Mouse (Mus musculus) forebrain, postnatal 0 days (tissue): ENCODE results near the gene Ptms. TPM values are rescaled to one million over a fixed set of nuclear protein-coding genes. Genes with fewer than 3 reads are reported as not detected.
"Not testable (repeated sequence)": the region's sequence is repeated elsewhere in the genome, so short reads cannot be mapped to it uniquely, and the experiment has no call there.

Experiments used
- ATAC-seq: fragments of 200-750 bp; cut with Nextera tagmentation; 2 replicates; pipeline ENCODE4 v1.8.0; 2017; ENCODE audit warnings: mild to moderate bottlenecking, moderate library complexity
- DNase-seq: peaks from one replicate; pipeline ENCODE4 v3.0.0-alpha.2; 2015
- H3K27ac ChIP-seq: fragments of 300-500 bp; sonication (generic); 2 replicates; pipeline ENCODE4 v1.5.1; 2014; ENCODE audit warnings: low read depth, mild to moderate bottlenecking, antibody characterized with exemption, low read length, moderate library complexity, mixed read lengths
- H3K27me3 ChIP-seq: fragments of 300-500 bp; sonication (generic); 2 replicates; pipeline ENCODE4 v1.6.1; 2014; ENCODE audit warnings: mild to moderate bottlenecking, low read length, mixed read lengths; ENCODE audit not compliant: insufficient read depth
- H3K36me3 ChIP-seq: fragments of 300-500 bp; sonication (generic); 2 replicates; pipeline ENCODE4 v1.6.1; 2014; ENCODE audit warnings: mild to moderate bottlenecking, moderate library complexity; ENCODE audit not compliant: insufficient read depth
- H3K4me1 ChIP-seq: fragments of 300-500 bp; sonication (generic); 2 replicates; pipeline ENCODE4 v1.6.1; 2014; ENCODE audit warnings: antibody characterized with exemption; ENCODE audit not compliant: insufficient read depth
- H3K4me2 ChIP-seq: fragments of 300-500 bp; sonication (generic); 2 replicates; pipeline ENCODE4 v1.6.1; 2014; ENCODE audit warnings: low read depth, mild to moderate bottlenecking, moderate library complexity
- H3K4me3 ChIP-seq: fragments of 300-500 bp; sonication (generic); 2 replicates; pipeline ENCODE4 v1.5.1; 2014; ENCODE audit warnings: low read depth, low read length, mixed read lengths
- H3K9ac ChIP-seq: fragments of 300-500 bp; sonication (generic); 2 replicates; pipeline ENCODE4 v1.6.1; 2014; ENCODE audit warnings: mild to moderate bottlenecking
- H3K9me3 ChIP-seq: fragments of 300-500 bp; sonication (generic); 2 replicates; pipeline ENCODE4 v1.6.1; 2016; ENCODE audit warnings: low read length
- CTCF ChIP-seq: sonication (generic); IDR thresholded peaks from 2 replicates; pipeline ENCODE4 v1.5.1; 2016; ENCODE audit warnings: antibody characterized with exemption, control low read depth, low read depth
- WGBS: fragments of 180-500 bp; shearing (Covaris S2); extraction: QIAGEN DNeasy Blood & Tissue Kit; methylation state at CpG from one replicate; pipeline ENCODE4 v1.1.7; 2014; 5-methylcytosine and 5-hydroxymethylcytosine counted together
- polyA plus RNA-seq: library from polyadenylated mRNA; unstranded; fragments of >200 nt; fragmentation: Nextera tagmentation; extraction: Ambion mirVana; gene quantifications from 2 replicates; pipeline ENCODE4 v1.2.1, GENCODE M21; 2015
- total RNA-seq: library from RNA; depleted of rRNA; stranded (reverse); fragments of >200 nt; gene quantifications from 2 replicates; pipeline ENCODE4 v1.2.3, GENCODE M21; 2014

The Ptms gene
- total and polyA plus RNA-seq, 2 experiments from 2014 or later, result 784 to 1,099 TPM

GRCm38 (mm10) chr6:124898359-124898758, 21.5 kb downstream of the Ptms start:
- H3K4me3 ChIP-seq, result no peak overlapping the region
- 40% methylated on average over 3 of the region's 3 CpGs for WGBS
- no peaks in the 10 kb centered on the region for H3K27me3 ChIP-seq
- no peak overlapping the region for H3K9ac ChIP-seq
- no peak for TF ChIP-seq CTCF
- ATAC-seq, result peak; percentile 19; the same call in 1 of the 2 replicates
- H3K4me1 ChIP-seq, result 0 out of 2 replicates have a peak, but pooled peaks cover 5% of the 10 kb centered on the region
- no peaks in the 10 kb centered on the region for H3K36me3 ChIP-seq
- DNase-seq, result no peak
- no peak overlapping the region for H3K27ac ChIP-seq
- H3K9me3 ChIP-seq, result no peaks in the 10 kb centered on the region
- no peak overlapping the region for H3K4me2 ChIP-seq

- H3K36me3 ChIP-seq, H3K4me2 ChIP-seq, H3K27me3 ChIP-seq, H3K4me3 ChIP-seq, DNase-seq, H3K4me1 ChIP-seq, ATAC-seq, H3K27ac ChIP-seq, H3K9me3 ChIP-seq, H3K9ac ChIP-seq: not testable (repeated sequence)
- 96% methylated on average over 2 of the region's 2 CpGs for WGBS
Measured at GRCm38 (mm10) chr6:124894113-124894512, 25.8 kb downstream of the Ptms start.

- no peak for ATAC-seq
- Histone ChIP-seq H3K4me1 (no peaks in the 10 kb centered on the region), H3K4me2 (no peak overlapping the region), H3K9ac (no peak overlapping the region), H3K9me3 (no peaks in the 10 kb centered on the region), H3K4me3 (no peak overlapping the region), H3K27me3 (no peaks in the 10 kb centered on the region), H3K27ac (no peak overlapping the region), H3K36me3 (no peaks in the 10 kb centered on the region)
- 68% methylated on average over 6 of the region's 6 CpGs for WGBS
- no peak for TF ChIP-seq CTCF
- DNase-seq, result no peak
Measured at GRCm38 (mm10) chr6:124890997-124891396, 28.9 kb downstream of the Ptms start.

- DNase-seq (no peak), ATAC-seq (no peak)
- 91% methylated on average over 6 of the region's 6 CpGs for WGBS
- Histone ChIP-seq H3K4me3 (no peak overlapping the region), H3K9me3 (no peaks in the 10 kb centered on the region), H3K9ac (no peak overlapping the region), H3K36me3 (no peaks in the 10 kb centered on the region), H3K4me1 (no peaks in the 10 kb centered on the region), H3K27ac (no peak overlapping the region), H3K27me3 (no peaks in the 10 kb centered on the region), H3K4me2 (no peak overlapping the region)
- TF ChIP-seq CTCF, result no peak
Measured at GRCm38 (mm10) chr6:124888555-124889125, 31.3 kb downstream of the Ptms start.

GRCm38 (mm10) chr6:124887986-124888385, 31.9 kb downstream of the Ptms start, which contains the start of gene Cd4:
TSS of gene Cd4 (minus strand) at chr6:124888221.
- no peak for DNase-seq
- no peak for ATAC-seq
- TF ChIP-seq CTCF, result no peak

GRCm38 (mm10) chr6:124885956-124886381, 33.9 kb downstream of the Ptms start:
- Histone ChIP-seq H3K27me3 (no peaks in the 10 kb centered on the region), H3K36me3 (no peaks in the 10 kb centered on the region), H3K4me3 (no peak overlapping the region), H3K27ac (no peak overlapping the region), H3K9ac (no peak overlapping the region), H3K4me2 (no peak overlapping the region), H3K4me1 (no peaks in the 10 kb centered on the region), H3K9me3 (no peaks in the 10 kb centered on the region)
- 93% methylated on average over 8 of the region's 8 CpGs for WGBS
- TF ChIP-seq CTCF, result no peak
- ATAC-seq (no peak), DNase-seq (no peak)

More at GRCm38 (mm10) chr6:124887986-124888385, 31.9 kb downstream of the Ptms start, which contains the start of gene Cd4:
- H3K27ac ChIP-seq, result no peak within 1 kb of the TSS
- no peaks in the 10 kb centered on the region for H3K27me3 ChIP-seq
- no peaks in the 10 kb centered on the region for H3K4me1 ChIP-seq
- WGBS, result 93% methylated on average over 9 of the region's 9 CpGs
- H3K9me3 ChIP-seq, result no peaks in the 10 kb centered on the region
- no peak within 1 kb of the TSS for H3K9ac ChIP-seq
- no peaks in the 10 kb centered on the region for H3K36me3 ChIP-seq
- no peak within 1 kb of the TSS for H3K4me2 ChIP-seq
- H3K4me3 ChIP-seq, result no peak within 1 kb of the TSS

- no peak overlapping the region for H3K27ac ChIP-seq
- 80% methylated on average over 10 of the region's 10 CpGs for WGBS
- no peak overlapping the region for H3K9ac ChIP-seq
- no peaks in the 10 kb centered on the region for H3K27me3 ChIP-seq
- H3K9me3 ChIP-seq, result no peaks in the 10 kb centered on the region
- no peak overlapping the region for H3K4me2 ChIP-seq
- no peaks in the 10 kb centered on the region for H3K36me3 ChIP-seq
- no peak for DNase-seq
- no peak for TF ChIP-seq CTCF
- no peak for ATAC-seq
- H3K4me3 ChIP-seq, result no peak overlapping the region
- no peaks in the 10 kb centered on the region for H3K4me1 ChIP-seq
Measured at GRCm38 (mm10) chr6:124884714-124885500, 35.0 kb downstream of the Ptms start.
